In the genomic region with DNA sequence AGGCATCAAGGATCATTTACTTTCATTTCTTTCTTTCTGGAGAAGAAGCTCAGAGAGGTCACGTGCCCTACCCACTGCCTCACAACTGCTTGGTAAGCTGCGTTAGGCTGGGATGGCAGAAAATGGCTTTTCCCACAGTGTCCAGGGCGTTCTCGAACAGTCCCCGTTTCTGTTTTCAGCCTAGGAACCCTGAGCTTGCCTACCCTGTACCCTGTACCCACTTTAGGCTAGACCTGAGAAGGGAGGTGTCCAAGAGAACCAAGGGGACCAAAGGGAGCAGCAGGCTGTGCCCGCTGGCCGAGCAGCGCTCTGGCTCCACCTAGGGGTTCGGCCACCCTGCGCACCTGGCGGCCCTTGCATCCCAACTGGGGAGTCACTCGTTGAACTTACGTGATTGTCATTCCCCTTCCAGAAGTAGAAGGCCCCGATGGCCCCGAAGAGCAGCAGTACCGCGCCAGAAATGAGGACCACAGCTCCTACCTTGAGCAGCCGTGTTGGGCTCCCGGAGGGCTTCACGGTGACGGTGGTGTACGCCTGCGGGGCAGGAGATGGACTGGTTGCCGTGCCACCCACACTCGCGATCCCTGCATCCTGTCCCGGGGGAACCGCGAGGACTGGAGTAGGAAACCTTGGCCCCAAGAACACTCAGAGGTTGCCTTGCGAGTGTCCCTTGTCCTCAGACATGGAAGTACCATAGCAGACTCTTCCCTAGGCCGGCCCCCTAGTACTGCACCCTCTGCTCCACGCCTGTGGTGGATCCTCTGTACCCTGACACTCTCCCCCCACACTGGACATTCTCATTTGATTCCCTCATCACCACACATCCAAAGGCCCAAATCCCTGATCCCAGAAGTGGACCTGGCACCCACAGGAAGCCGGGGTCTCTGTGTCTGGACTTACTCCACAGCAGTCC, we compare ENCODE assay signal across 8 mouse cellular contexts. TPM values are rescaled to one million over a fixed set of nuclear protein-coding genes. Genes with fewer than 3 reads are reported as not detected.
DNase-seq lines count a peak whose midpoint lies in the region; ATAC-seq lines count a peak whose summit lies in the region.

No protein-coding gene starts in this region.

- 18% methylated on average over 33 of the region's 33 CpGs for WGBS in forebrain, embryonic 14.5 days
- WGBS in large intestine, adult 2 months: 20% methylated on average over 33 of the region's 33 CpGs

- intact Hi-C loops in heart, postnatal 25 days (cut with DNase I): no loop called here

- no peaks in the 10 kb centered on the region for H3K27me3 ChIP-seq in forebrain, embryonic 14.5 days (replicated peaks; ENCODE audit: control insufficient read depth, insufficient read depth, low read length)

- DNase-seq in MN1 (ENCODE audit: low spot score): peak; percentile 68
- DNase-seq in forebrain, embryonic 14.5 days (ENCODE audit: low spot score): peak; percentile 46
- peak; percentile 27 for DNase-seq in heart, postnatal 25 days (ENCODE audit: low spot score)
- peak; percentile 31 for DNase-seq in large intestine, adult 2 months (ENCODE audit: low read depth, low spot score)
- DNase-seq in lung, postnatal 4 days: peak; percentile 74 to 81
- peak; percentile 76 for DNase-seq in retina, embryonic 14.5 days (ENCODE audit: low spot score)
- peak; percentile 62 for DNase-seq in urinary bladder, adult 2 months (ENCODE audit: low spot score)

- H3K4me1 ChIP-seq in forebrain, embryonic 14.5 days (ENCODE audit: control insufficient read depth, insufficient read depth, low read length): peaks cover 3% of the 10 kb centered on the region; the same call in 1 of the 2 replicates

- no peak overlapping the region for H3K9ac ChIP-seq in forebrain, embryonic 14.5 days (ENCODE audit: low read length)

- H3K4me3 ChIP-seq in forebrain, embryonic 14.5 days (ENCODE audit: low read depth, low read length): no peak overlapping the region

- no peak overlapping the region for H3K27ac ChIP-seq in forebrain, embryonic 14.5 days (ENCODE audit: low read depth, low read length)

- H3K9me3 ChIP-seq in forebrain, embryonic 14.5 days (replicated peaks; ENCODE audit: control insufficient read depth, low read length): no peaks in the 10 kb centered on the region

- H3K4me2 ChIP-seq in forebrain, embryonic 14.5 days (ENCODE audit: low read length): peak overlapping the region; percentile 35

- ATAC-seq in cerebellum, adult (ENCODE audit: insufficient number of reproducible peaks, low FRiP score, low TSS enrichment): peak; percentile 62
- peak; percentile 59 for ATAC-seq in forebrain, embryonic 14.5 days

- H3K36me3 ChIP-seq in forebrain, embryonic 14.5 days (ENCODE audit: control insufficient read depth, insufficient read depth, low read length): no peaks in the 10 kb centered on the region

RNA-seq across cellular contexts. Expression of a gene that starts 0.7 kb away (rescaled TPM):
- 1.5 and 2.2 TPM in 2 replicates for polyA plus RNA-seq in forebrain, embryonic 14.5 days (2014; fragmentation: Nextera tagmentation; extraction: Ambion mirVana)
- total RNA-seq in heart, postnatal 25 days (2021): under 1 TPM; 0.62 to 0.81 TPM
- polyA plus RNA-seq in large intestine, adult 2 months (2012; rRNA removed): not detected in 2 replicates
- 1.7 and 2.1 TPM in 2 replicates for polyA plus RNA-seq in urinary bladder, adult 2 months (2012; rRNA removed)

Comparison
In these comparisons a context has a peak if more than half of its experiments do, and no peak if none do; other contexts are left out.
1. DNase-seq: peak in every context shown above with its lines; median percentile 78 in lung, postnatal 4 days; 76 in retina, embryonic 14.5 days; 68 in MN1; 62 in urinary bladder, adult 2 months; 46 in forebrain, embryonic 14.5 days; 31 in large intestine, adult 2 months; 27 in heart, postnatal 25 days.